Mouse (Mus musculus): Measurements from ENCODE around the gene Dnajc2.
A peak's percentile ranks its signal among the peaks of the same experiment; 100 is the strongest.

Gene Dnajc2

GRCm38 (mm10) chr5:21785053-21785452, at the start of gene Dnajc2, which contains the start of gene Psmc2:
TSS of gene Dnajc2 (minus strand) at chr5:21785251.
TSS of gene Psmc2 (plus strand) at chr5:21785283.
- DNase-seq (ENCODE audit: low spot score): peak; percentile 89

- DNase-seq (ENCODE audit: low spot score): no peak
Measured at GRCm38 (mm10) chr5:21831761-21832160, 46.7 kb upstream of the Dnajc2 start.

GRCm38 (mm10) chr5:21828855-21829254, 43.8 kb upstream of the Dnajc2 start:
- no peak for DNase-seq (ENCODE audit: low spot score)

DNA sequence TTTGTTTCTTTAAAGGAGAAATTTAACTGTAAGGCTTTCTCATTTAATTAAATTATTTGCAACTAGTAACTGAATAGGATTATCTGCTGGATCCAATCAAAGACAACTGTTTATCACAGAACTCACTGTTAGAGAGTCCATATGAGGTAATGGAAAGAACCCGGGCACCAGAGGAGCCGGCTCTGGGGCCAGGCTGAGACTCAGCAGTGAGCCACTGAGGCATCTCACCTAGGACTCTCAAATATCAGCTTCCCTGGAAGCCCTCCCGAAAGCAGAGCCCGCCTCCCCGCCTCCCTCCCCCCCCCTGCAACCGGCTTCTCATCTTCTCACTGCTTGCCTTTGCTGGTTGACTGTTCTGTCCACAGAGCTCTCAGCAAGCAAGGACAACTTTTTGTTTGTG, 42.6 kb upstream of the Dnajc2 start:
- no peak for DNase-seq (ENCODE audit: low spot score)

GRCm38 (mm10) chr5:21826370-21826769, 41.3 kb upstream of the Dnajc2 start:
- DNase-seq (ENCODE audit: low spot score): no peak

- peak; percentile 7 for DNase-seq (ENCODE audit: low spot score)
Measured at GRCm38 (mm10) chr5:21813994-21814393, 28.9 kb upstream of the Dnajc2 start.

DNA sequence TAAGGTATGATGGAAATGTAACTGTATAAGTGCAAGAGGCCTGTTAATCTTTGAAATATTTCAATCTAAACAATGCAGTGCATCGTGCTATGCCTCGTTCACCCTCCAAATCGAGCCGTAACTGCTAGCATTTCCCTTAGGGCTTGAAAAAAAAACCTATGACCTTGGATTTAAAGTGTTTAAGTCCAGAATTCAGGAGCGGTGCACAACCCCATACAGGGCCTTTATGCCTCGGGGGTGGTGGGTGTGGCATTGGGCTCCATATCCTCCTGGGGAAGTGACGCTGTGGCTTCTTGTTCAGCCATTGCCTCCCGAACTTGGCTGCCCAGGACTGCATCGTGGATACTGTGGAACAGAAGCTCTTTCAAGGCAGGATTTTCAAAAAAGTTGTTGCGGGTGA, 25.9 kb upstream of the Dnajc2 start:
- DNase-seq (ENCODE audit: low spot score): no peak

DNA sequence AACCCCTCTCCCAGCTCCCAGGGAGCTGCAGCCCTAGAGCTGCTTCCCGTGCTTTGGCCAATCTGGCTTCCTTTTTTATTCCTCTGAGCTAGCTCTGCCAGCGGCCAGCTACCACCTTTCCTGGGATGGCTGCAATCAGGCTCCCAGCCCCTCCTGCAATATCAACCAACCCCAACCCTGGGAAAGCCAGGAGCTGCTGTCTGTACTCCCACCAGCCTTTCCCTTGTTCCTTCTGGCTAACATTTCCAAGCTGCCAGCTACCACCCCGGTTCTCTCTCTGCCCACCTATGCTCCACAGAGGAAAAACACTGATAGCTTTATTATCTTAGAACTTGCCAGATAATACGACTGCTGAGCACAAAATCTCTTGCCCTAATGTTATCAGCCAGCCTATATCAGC, 19.8 kb upstream of the Dnajc2 start:
- DNase-seq (ENCODE audit: low spot score): no peak

- DNase-seq (ENCODE audit: low spot score): no peak
Measured at GRCm38 (mm10) chr5:21803691-21804188, 18.7 kb upstream of the Dnajc2 start.

GRCm38 (mm10) chr5:21802907-21803306, 17.9 kb upstream of the Dnajc2 start:
- no peak for DNase-seq (ENCODE audit: low spot score)

DNA sequence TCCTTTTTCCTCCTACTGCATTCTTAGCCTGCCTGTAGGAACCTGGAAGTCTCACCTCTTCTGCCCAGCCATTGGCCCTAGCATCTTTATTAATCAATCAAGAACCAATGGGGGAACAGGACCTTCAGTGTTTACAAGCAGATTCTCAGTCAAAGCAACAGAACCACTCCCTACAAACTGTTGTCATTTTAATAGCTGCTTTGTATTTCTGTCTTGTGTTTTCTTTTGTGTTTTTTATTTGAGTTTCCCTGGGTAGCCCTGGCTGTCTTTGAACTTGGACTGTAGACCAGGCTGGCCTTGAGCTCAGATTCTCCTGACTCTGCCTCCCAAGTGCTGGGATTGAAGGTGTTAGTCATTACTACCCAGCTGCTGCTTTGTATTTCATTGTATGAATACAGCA, 7.1 kb upstream of the Dnajc2 start:
- no peak for DNase-seq (ENCODE audit: low spot score)

- no peak for DNase-seq (ENCODE audit: low spot score)
Measured at GRCm38 (mm10) chr5:21789061-21789460, 4.0 kb upstream of the Dnajc2 start.

DNA sequence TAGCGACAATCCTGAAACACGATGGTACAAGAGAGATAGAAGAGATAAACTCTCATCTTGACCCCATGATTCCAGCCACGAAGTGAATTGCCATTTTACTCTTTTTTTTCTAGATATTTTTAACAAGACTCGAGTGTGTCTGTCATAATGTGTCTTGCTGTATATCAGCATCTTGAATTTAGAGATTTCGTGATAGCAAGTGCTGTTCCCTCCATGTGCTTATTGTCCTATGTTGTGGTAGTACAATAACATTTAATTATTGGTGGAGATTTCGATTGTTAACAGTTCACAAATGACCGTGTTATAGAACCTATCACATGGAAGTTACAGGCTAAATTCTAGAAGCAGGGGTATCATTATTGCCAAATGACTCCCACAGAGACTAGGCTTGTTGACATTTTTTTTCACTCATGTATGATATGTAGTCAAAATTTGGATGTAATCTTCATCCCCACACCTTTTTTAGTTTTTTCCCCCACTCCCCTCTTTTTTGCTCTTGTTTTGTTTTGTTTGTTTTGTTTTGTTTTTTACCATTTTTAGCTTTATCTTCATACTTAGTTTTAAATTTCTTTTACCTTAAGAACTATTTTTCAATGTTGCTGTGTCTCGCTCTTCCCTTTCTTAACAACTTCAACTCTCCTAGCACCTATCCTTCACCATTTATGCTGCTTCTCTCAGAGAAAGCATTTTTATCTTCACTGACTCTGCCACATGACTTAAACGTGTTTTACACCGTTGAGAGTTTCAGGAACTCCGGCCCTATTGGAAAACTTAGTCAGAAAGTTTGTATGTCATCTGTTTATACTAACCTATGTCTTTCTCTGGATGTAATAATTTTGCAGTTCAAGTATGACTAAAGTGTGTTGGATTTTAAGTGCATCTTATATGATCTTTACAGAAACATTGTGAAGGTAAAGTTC, 2.4 kb upstream of the Dnajc2 start:
- DNase-seq (ENCODE audit: low spot score): no peak

DNA sequence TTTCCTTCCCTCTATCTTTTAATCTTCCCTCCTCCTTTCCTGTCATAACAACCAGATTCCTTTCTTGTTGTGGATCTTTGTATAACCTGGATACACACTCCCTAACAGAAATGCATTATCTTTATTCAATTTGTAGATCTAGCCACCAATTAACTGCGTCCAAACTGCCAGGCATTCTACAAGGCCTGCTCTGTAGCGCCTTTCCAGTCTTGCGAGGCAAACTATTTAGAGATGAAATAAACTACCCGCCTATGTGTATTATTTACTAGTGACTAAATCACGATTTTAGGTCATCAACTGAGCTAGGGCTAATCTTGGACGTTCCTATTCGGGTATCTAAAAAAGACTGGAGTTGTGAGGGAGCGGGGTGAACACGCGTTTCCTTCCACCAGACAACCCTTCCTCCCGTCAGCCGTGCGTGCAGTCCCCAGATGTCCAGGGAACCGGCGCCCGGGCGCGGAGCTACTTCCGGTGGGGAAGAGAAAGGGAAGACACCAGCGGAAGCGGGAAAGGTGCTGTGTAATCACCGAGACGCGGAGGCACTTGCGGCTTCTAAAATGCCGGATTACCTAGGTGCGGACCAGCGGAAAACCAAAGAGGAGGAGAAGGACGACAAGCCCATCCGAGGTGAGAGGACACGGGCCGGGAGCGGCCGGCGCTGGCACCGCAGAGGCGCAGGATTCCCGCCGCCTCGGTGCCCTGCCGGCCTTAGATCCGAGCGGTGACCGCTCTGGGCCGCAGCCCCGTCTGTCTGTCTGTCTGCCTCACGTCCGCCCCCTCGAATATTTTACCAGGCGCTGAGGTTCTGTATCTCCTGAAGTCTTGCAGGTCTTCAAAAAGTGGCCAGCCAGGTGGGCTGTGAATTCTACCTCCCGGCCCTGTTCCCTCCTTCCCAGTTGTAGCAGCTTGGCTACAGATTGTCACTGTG, 1.5 kb upstream of the Dnajc2 start:
- DNase-seq (ENCODE audit: low spot score): peak; percentile 93

DNA sequence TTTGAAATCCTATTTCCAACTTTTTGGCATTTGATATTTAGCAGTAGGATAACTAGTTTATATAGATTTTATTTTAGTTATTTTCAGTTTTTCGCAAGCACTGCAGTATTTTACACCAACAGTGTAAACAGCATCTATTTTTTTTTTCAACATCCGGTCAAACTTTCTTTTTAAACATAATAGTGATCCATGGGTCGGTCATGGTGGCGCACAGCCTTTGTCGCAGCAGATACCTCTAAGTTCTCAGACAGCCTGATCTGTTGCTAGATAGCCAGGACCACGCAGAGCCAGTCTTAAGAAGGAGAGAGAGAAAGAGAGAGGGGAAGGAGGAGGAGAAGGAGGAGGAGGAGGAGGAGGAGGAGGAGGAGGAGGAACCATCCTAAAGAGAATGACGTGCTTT, 725 bp upstream of the Dnajc2 start:
- DNase-seq (ENCODE audit: low spot score): no peak

DNA sequence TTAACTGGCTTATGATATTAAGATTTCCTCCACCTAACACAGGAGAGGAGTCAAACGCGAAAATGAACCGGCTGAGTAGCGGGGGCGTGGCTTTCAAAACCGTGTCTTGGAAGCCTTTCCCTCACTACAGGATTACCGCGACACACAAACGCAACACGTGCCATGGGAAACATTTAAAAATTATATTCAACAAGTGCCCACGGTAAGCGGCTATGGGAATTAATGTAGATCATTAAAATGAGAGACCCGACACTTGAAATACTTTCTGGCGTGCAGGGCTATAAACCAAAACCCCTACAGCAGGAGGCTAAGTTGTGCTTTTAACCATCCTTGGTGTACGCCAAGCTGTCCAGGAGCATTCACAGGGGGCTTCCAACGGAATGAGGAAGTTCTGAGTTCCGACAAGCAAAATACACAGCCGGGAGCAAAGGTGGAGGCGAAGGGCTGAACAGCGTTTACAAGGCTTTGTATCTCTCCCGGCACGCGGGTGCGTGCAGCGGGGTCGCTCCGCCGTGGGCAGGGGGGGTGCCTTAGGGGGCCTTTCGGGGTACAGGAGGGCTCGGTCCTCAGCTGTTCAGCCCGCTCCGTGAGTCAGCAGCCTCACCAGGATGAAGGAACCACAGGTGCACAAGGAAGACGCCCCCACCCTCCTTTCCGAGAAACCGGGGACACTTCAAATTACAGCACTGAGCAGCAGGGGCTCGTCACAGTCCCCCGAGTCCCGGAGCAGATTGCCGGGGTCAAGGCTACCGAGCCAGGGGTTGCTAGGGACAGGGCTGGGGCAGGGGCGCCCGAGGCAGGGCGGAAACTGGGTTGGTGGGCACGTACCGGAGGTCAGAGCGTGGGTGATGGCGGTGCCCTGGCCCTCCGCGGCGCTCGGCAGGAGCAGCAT, 644 bp downstream of the Dnajc2 start:
- DNase-seq (ENCODE audit: low spot score): no peak

- no peak for DNase-seq (ENCODE audit: low spot score)
Measured at GRCm38 (mm10) chr5:21776491-21776890, 8.6 kb downstream of the Dnajc2 start.

GRCm38 (mm10) chr5:21769841-21770240, 15.2 kb downstream of the Dnajc2 start:
- no peak for DNase-seq (ENCODE audit: low spot score)

GRCm38 (mm10) chr5:21768506-21768905, 16.5 kb downstream of the Dnajc2 start:
- DNase-seq (ENCODE audit: low spot score): no peak

- DNase-seq (ENCODE audit: low spot score): no peak
Measured at GRCm38 (mm10) chr5:21745966-21746365, 39.1 kb downstream of the Dnajc2 start.

DNA sequence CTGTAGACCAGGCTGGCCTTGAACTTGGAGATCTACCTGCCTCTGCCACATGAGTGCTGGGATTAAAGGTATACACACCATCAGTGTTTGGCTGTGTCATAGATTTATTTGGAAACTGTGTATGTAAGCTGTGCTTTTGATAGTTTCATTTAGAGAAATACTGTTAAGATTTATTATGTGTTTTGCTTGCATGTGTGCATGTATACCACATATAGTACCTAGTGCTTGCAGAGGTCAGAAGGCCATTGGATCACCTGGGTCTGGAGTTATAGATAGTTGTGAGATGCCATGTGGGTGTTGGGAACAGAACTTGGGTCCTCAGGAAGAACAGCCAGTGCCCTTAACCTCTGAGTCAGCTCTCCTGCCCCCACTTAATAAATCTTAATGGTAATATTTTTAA, 40.4 kb downstream of the Dnajc2 start:
- DNase-seq (ENCODE audit: low spot score): no peak

- DNase-seq (ENCODE audit: low spot score): no peak
Measured at GRCm38 (mm10) chr5:21743606-21744005, 41.4 kb downstream of the Dnajc2 start.
